Mouse (Mus musculus): ENCODE results near the gene Brwd1. TPM values are rescaled to one million over a fixed set of nuclear protein-coding genes. Genes with fewer than 3 reads are reported as not detected.

Brwd1 gene
- 100 to 1,000 TPM; 461 to 498 TPM for total RNA-seq (2023)

DNA sequence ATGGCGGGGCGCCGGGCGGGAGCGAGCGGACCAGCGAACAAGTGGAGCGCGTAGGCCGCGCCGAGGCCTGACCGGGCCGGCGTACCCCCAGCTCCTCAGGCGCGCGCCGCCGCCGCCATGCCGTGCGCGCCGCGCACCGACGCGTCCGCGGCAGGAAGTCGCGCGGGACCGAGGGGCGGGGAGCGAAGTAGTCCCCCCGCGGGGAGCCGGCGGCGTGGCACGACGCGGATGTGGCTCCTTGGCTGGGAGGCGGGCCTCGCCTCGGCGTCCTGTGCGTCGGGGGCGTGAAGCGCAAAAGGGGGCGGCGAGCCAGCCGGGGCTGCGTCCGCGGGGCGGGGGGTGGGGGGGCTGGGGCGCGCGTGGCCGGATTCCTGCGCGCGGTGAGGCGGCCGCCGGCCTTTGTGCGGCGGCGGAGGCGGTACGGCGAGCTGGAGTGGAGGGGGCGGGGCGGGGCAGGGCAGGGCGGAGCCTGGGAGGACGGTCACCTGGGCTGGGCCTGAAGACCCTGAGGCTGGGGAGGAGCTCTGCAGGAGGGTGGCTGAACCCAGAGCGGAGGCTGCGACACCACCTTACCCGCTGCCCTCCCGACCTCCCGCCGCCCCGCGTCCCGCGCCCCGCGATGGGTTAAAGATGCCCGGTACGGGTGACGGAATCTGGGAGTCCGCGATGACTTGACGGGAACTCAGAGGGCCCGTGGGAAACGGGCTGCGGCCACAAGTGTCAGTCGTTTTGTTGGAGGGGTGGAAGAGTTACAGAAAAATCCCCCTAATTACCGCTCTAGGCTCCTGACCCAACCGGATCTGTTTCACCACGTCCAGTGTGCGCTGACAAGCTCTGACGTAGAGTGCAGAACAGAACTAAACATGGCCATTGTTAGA lies at the start of gene Brwd1:
Gene Brwd1, minus strand, starts transcription at position 226 of the 878 bp plus-strand sequence.

GRCm38 (mm10) chr16:96127657-96128344 lies 45.5 kb upstream of the Brwd1 start, which contains the start of gene Hmgn1:
Gene Hmgn1, minus strand, starts transcription at chr16:96127729.

DNA sequence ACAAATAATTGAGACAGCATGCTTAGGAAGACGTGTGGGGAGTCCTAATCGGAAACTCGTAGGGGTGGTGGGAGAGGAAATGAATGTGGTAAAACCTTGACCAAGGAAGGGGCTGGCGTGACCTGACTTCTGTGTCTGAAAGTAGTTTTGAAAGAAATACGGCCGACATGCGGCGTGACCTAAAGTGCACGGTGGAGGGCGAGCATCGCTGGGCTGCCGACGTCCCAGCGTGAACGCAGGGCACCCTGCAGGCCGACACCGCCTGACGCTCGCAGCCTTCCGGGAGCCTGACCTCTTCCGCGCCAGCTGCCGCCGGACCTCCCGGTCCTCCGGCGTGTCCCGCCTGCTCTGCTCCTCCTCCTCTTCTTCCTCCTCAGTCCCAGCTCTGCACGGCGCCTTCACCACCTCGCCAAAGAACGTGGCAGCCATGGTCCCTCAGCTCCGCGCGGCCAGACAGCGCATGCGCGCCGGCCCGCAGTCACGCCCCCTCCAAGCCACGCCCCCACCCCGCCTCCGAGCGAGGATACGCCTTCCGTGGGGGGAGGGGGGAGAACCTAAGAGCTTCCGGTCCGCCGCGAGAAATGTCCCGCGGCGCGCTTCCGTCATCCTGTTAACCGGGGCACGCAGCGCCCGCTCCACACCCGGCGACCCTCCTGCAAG lies 91.7 kb downstream of the Brwd1 start, which contains the start of gene Psmg1:
Gene Psmg1, minus strand, starts transcription at position 499 of the 660 bp plus-strand sequence.

Other genes with a start within 250 kb of the Brwd1 start
- 10 to 100 TPM; 16.1 to 18.0 TPM for gene Psmg1, start 91.6 kb downstream of the Brwd1 start, total RNA-seq (2023)
- gene Hmgn1, start 45.2 kb upstream of the Brwd1 start, total RNA-seq (2023): 100 to 1,000 TPM; 232 to 269 TPM
- gene Wrb, start 62.9 kb upstream of the Brwd1 start, total RNA-seq (2023): 10 to 100 TPM in 1 of 2 experiments, 1 to 10 TPM in 1; 9.9 to 11.2 TPM
- not detected for gene Lca5l, start 109.7 kb upstream of the Brwd1 start, total RNA-seq (2023)
- not detected for gene Sh3bgr, start 117.9 kb upstream of the Brwd1 start, total RNA-seq (2023)
- under 1 TPM in 1 of 2 experiments, not detected in 1; 0.12 TPM for gene B3galt5, start 153.3 kb upstream of the Brwd1 start, total RNA-seq (2023)

All from B cell, adult 67 days (primary cell).